Mouse (Mus musculus) heart, postnatal 0 days (tissue): Measurements from ENCODE around the gene Mob3c.

Experiments
- CTCF ChIP-seq: IDR thresholded peaks from 2 replicates; pipeline ENCODE4 v1.5.1; 2016; ENCODE audit warnings: antibody characterized with exemption, control low read depth, low read depth
- EP300 ChIP-seq: IDR thresholded peaks from 2 replicates; pipeline ENCODE4 v1.6.1; 2016; ENCODE audit warnings: antibody characterized with exemption, low read depth

- TF ChIP-seq CTCF (no peak), EP300 (no peak)
Observed at GRCm38 (mm10) chr4:115831221-115831620, 3.3 kb downstream of the Mob3c start.
